Mouse (Mus musculus): ENCODE measurements around the gene Desi1.

- TF ChIP-seq POLR2A (IDR thresholded peaks at IDR 0.05; ENCODE audit: insufficient read length, low read depth) (no peak), POLR2AphosphoS2 (IDR thresholded peaks at IDR 0.05; ENCODE audit: insufficient read length, low read depth) (peak; percentile 7), TCF12 (IDR thresholded peaks at IDR 0.05; ENCODE audit: insufficient read depth, poor library complexity, severe bottlenecking) (no peak), E2F4 (IDR thresholded peaks at IDR 0.05; ENCODE audit: insufficient read depth) (no peak), TCF3 (IDR thresholded peaks at IDR 0.05; ENCODE audit: insufficient read length, low read depth) (no peak), MAX (IDR thresholded peaks at IDR 0.05; ENCODE audit: low read depth) (no peak), MYOG (IDR thresholded peaks at IDR 0.05; ENCODE audit: control insufficient read depth in 1 of 3, insufficient read depth in 1 of 3, insufficient read length in 2 of 3, low read depth in 2 of 3) (no peak), USF1 (IDR thresholded peaks at IDR 0.05; ENCODE audit: low read depth) (no peak), CEBPB (IDR thresholded peaks at IDR 0.05; ENCODE audit: insufficient read depth, poor library complexity, severe bottlenecking) (no peak), MYOD1 (IDR thresholded peaks at IDR 0.05; ENCODE audit: control insufficient read depth in 1 of 3, insufficient read length in 2 of 3, low read depth in 2 of 3) (no peak), SRF (IDR thresholded peaks at IDR 0.05; ENCODE audit: control insufficient read depth, insufficient read length, low read depth) (no peak)
These were observed 18.8 kb downstream of the Desi1 start for GRCm38 (mm10) chr15:82014745-82015391.

Measured in myocyte (in vitro differentiated cells).